Mouse (Mus musculus) thymus, adult 2 months (tissue): ENCODE measurements around the gene Slc9a1.

Experiments
- CTCF ChIP-seq: fragments of 200-500 bp; IDR thresholded peaks from 2 replicates; pipeline ENCODE4 v1.5.1; 2012; ENCODE audit warnings: mild to moderate bottlenecking, control low read depth, low read length, moderate library complexity, borderline replicate concordance; ENCODE audit not compliant: control insufficient read depth, poor library complexity, insufficient read depth; ENCODE audit errors: extremely low read depth
- POLR2A ChIP-seq: fragments of 200-500 bp; IDR thresholded peaks from 2 replicates; pipeline ENCODE4 v1.6.1; 2012; ENCODE audit warnings: mild to moderate bottlenecking, low read length, control low read depth, moderate library complexity; ENCODE audit not compliant: control insufficient read depth, poor library complexity, insufficient read depth; ENCODE audit errors: extremely low read depth

GRCm38 (mm10) chr4:133413617-133414016 lies 44.1 kb downstream of the Slc9a1 start:
- no peak for TF ChIP-seq CTCF
- TF ChIP-seq POLR2A, result no peak
